Mouse (Mus musculus) lung, embryonic 15.5 days (tissue): ENCODE data around the gene Kyat3. TPM values are rescaled to one million over a fixed set of nuclear protein-coding genes. Genes with fewer than 3 reads are reported as not detected.
"Not testable (repeated sequence)": the region's sequence is repeated elsewhere in the genome, so short reads cannot be mapped to it uniquely, and the experiment has no call there.

Experiments
- ATAC-seq: fragments of 200-750 bp; cut with Nextera tagmentation; 2 replicates; pipeline ENCODE4 v1.8.0; 2017; ENCODE audit warnings: moderate number of reproducible peaks, borderline replicate concordance; ENCODE audit not compliant: low FRiP score, low TSS enrichment; ENCODE audit errors: extremely low read depth
- H3K27ac ChIP-seq: fragments of 300-500 bp; sonication (generic); 2 replicates; pipeline ENCODE4 v1.5.1; 2015; ENCODE audit warnings: moderate library complexity, mild to moderate bottlenecking, inconsistent platforms
- H3K27me3 ChIP-seq: fragments of 300-500 bp; sonication (generic); 2 replicates; pipeline ENCODE4 v1.6.1; 2015; ENCODE audit warnings: inconsistent platforms
- H3K36me3 ChIP-seq: fragments of 300-500 bp; sonication (generic); 2 replicates; pipeline ENCODE4 v1.6.1; 2015; ENCODE audit warnings: inconsistent platforms
- H3K4me1 ChIP-seq: fragments of 300-500 bp; sonication (generic); 2 replicates; pipeline ENCODE4 v1.6.1; 2015; ENCODE audit warnings: inconsistent platforms
- H3K4me2 ChIP-seq: fragments of 300-500 bp; sonication (generic); 2 replicates; pipeline ENCODE4 v1.6.1; 2015; ENCODE audit warnings: inconsistent platforms, mild to moderate bottlenecking, moderate library complexity
- H3K4me3 ChIP-seq: fragments of 300-500 bp; sonication (generic); 2 replicates; pipeline ENCODE4 v1.5.1; 2015; ENCODE audit warnings: mild to moderate bottlenecking, inconsistent platforms
- H3K9ac ChIP-seq: fragments of 300-500 bp; sonication (generic); 2 replicates; pipeline ENCODE4 v1.6.1; 2015; ENCODE audit warnings: inconsistent platforms
- H3K9me3 ChIP-seq: fragments of 300-500 bp; sonication (generic); 2 replicates; pipeline ENCODE4 v1.6.1; 2016; ENCODE audit warnings: inconsistent platforms
- WGBS: fragments of 180-500 bp; shearing (Covaris S2); methylation state at CpG from one replicate; pipeline ENCODE4 v1.1.7; 2015; 5-methylcytosine and 5-hydroxymethylcytosine counted together
- polyA plus RNA-seq: library from polyadenylated mRNA; unstranded; fragments of >200 nt; fragmentation: Nextera tagmentation; extraction: Ambion mirVana; gene quantifications from 2 replicates; pipeline ENCODE4 v1.2.1, GENCODE M21; 2015

Kyat3 gene
- polyA plus RNA-seq, 1 experiment from 2014 or later, result 16.1 TPM

DNA sequence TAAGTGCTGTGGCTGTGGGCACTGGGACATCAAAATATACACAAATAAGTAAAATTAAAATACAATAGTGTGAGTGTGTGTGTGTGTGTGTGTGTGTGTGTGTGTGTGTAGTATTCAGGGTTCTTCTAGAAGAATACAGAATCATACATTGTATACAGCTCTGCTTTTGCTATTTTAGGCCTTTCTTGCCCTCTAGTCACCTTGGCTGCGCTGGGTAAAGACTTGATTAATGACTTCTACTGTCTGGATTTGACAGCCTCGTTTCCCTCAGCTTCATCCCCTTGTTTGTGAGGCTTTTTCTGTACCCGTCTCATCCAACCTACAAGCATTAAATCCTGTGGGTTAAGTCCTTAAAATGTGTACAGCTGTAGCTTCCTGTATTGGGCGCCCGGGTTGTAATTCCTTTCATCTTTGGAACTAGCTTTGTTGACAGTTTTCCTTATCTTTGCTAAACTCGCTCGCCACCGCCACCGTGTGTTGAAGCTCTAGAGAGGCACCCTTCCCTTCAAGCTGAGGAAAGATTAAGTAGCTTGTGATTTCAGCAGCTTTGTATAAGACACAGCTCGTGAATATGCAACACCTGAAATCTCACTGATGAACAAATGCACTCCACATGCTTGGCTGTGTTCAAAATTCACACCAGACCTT, 9.6 kb downstream of the Kyat3 start:
- peak; percentile 25; the same call in 1 of the 2 replicates for ATAC-seq
- H3K36me3 ChIP-seq, result no peaks in the 10 kb centered on the region
- H3K4me3 ChIP-seq, result no peak overlapping the region
- no peaks in the 10 kb centered on the region for H3K4me1 ChIP-seq
- no peaks in the 10 kb centered on the region for H3K27me3 ChIP-seq
- H3K9ac ChIP-seq, result no peak overlapping the region
- no peaks in the 10 kb centered on the region for H3K9me3 ChIP-seq
- H3K4me2 ChIP-seq, result no peak overlapping the region
- H3K27ac ChIP-seq, result no peak overlapping the region
- WGBS, result 12% methylated on average over 10 of the region's 10 CpGs

- Histone ChIP-seq H3K4me3 (no peak overlapping the region), H3K4me2 (no peak overlapping the region), H3K36me3 (no peaks in the 10 kb centered on the region), H3K9me3 (no peaks in the 10 kb centered on the region), H3K9ac (no peak overlapping the region), H3K27ac (no peak overlapping the region), H3K4me1 (no peaks in the 10 kb centered on the region), H3K27me3 (no peaks in the 10 kb centered on the region)
- ATAC-seq, result no peak
- 85% methylated on average over 5 of the region's 5 CpGs for whole genome bisulfite sequencing
Observed at GRCm38 (mm10) chr3:142711372-142711771, 10.5 kb downstream of the Kyat3 start.

GRCm38 (mm10) chr3:142712401-142713040, 11.7 kb downstream of the Kyat3 start:
- ATAC-seq, H3K36me3 ChIP-seq, H3K27ac ChIP-seq, H3K9me3 ChIP-seq, H3K27me3 ChIP-seq, H3K4me3 ChIP-seq, H3K4me2 ChIP-seq, H3K4me1 ChIP-seq, H3K9ac ChIP-seq: not testable (repeated sequence)
- 94% methylated on average over 18 of the region's 18 CpGs for WGBS

DNA sequence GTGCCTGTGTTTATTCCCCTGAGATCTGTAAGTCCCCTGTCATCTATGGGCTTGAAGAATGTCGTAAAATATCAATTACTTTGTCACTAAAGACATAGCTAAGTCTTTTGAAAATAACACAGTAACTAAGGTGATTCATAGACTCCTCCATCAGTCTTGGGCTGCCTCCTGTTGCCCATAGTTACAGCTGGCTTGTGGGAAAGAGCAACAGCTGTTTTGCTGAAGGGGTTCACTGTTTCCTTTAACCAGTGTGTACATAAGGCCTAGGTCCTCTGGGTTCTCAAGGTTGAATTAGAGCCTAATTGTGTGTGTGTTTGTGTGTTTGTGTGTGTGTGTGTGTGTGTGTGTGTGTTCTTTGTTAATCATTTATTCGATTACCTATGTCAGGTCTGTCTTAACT, 24.6 kb downstream of the Kyat3 start:
- H3K4me3 ChIP-seq, result no peak overlapping the region
- H3K9ac ChIP-seq, result no peak overlapping the region
- no peaks in the 10 kb centered on the region for H3K27me3 ChIP-seq
- ATAC-seq, result no peak
- 77% methylated on average over 2 of the region's 2 CpGs for WGBS
- no peaks in the 10 kb centered on the region for H3K36me3 ChIP-seq
- H3K4me2 ChIP-seq, result no peak overlapping the region
- no peak overlapping the region for H3K27ac ChIP-seq
- no peaks in the 10 kb centered on the region for H3K9me3 ChIP-seq
- H3K4me1 ChIP-seq, result no peaks in the 10 kb centered on the region

DNA sequence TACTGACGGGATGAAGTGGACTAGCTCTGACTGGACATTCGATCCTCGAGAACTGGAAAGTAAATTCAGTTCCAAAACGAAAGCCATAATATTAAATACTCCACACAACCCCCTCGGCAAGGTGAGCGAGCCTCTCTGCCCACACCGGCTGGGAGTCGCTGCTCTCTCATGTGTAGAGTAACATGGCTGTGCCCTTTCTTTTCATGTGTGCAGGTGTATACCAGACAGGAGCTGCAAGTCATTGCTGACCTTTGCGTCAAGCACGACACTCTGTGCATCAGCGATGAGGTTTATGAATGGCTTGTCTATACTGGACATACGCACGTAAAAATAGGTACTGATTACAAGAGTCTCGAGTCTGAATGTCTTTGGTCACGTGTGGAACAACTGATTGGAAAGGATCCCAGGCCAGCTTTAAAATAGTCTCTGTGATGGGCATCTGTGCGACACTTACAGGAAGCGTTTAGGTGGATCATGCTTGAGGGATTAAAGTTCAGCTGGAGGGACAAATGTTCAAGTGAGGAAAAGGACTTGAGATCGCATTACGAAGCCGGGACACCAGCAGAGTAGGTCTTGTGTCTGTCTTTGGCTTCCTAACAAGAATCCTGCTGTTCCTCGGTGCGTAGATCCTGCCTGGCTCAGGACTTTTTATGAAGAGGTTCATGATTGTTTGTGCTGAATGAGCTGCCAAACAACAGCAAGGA, 25.3 kb downstream of the Kyat3 start:
- 83% methylated on average over 22 of the region's 22 CpGs for WGBS

DNA sequence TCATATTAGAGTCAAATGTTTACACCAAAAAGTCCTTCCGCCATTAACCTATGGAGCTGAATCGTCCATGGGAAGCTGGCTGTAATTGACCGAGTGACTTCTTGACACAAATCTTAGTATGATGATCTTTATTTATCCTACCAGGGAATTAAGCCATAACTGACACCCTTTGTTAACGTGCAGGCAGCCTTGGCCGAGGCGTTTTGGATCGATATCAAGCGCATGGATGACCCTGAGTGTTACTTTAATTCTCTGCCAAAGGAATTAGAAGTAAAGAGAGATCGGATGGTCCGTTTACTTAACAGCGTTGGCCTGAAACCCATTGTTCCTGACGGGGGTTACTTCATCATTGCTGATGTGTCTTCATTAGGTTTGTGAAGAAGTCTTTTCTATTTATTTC, 33.4 kb downstream of the Kyat3 start:
- WGBS, result 43% methylated on average over 12 of the region's 12 CpGs
- Histone ChIP-seq H3K4me2 (no peak overlapping the region), H3K9ac (no peak overlapping the region), H3K4me3 (no peak overlapping the region), H3K4me1 (no peaks in the 10 kb centered on the region), H3K27ac (no peak overlapping the region), H3K36me3 (no peaks in the 10 kb centered on the region), H3K27me3 (no peaks in the 10 kb centered on the region), H3K9me3 (no peaks in the 10 kb centered on the region)
- peak; percentile 76; the same call in 1 of the 2 replicates for ATAC-seq

More for the DNA sequence above, 25.3 kb downstream of the Kyat3 start:
- Histone ChIP-seq H3K9me3 (no peaks in the 10 kb centered on the region), H3K4me3 (no peak overlapping the region), H3K27me3 (no peaks in the 10 kb centered on the region), H3K27ac (no peak overlapping the region), H3K4me1 (no peaks in the 10 kb centered on the region), H3K9ac (no peak overlapping the region), H3K4me2 (no peak overlapping the region), H3K36me3 (no peaks in the 10 kb centered on the region)
- ATAC-seq, result no peak

- no peaks in the 10 kb centered on the region for H3K9me3 ChIP-seq
Observed at GRCm38 (mm10) chr3:142740896-142741295, 40.0 kb downstream of the Kyat3 start.

DNA sequence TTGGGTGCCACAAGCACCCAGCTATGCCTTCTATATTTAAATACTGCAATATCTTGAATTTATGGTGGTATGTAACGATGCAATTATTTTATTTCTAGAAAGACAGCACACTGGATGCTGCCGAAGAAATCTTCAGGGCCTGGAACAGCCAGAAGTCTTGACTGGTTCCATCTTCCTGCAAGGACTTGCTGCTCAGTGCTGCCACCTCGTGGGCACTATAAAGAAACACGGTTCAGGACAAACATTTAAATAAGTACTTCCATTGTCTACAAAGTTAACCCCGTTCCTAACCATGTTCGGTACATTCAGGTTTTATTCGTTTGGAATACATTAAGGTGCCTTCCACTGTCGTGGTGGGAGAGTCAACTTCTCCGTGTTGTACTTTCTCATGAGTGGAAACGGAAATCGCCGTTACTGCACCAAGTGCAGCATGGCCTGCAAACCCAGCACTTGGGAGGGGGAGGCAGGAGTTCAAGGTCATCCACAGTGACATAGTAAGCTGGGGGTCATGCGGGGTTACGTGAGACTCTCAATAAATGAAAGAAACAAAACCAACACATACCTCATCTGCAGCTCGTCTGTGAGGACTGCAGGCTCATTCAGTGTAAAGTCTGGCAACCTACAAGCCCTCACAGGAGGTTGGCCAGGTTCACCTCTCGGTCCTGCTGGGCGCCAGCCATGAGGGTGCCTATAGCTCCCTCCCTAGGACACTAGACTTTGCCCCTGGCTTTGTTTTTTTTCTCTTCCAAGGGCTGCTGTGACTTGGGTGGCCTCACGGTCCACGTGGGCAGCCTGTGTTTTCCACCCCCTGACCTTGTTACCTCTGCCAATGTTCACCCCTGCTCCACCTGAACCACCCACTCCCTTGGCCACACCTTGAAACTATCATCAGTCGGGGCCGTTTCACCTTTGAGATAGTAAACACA, 43.4 kb downstream of the Kyat3 start:
- Histone ChIP-seq H3K27me3 (no peaks in the 10 kb centered on the region), H3K4me3 (no peak overlapping the region), H3K9ac (no peak overlapping the region), H3K9me3 (no peaks in the 10 kb centered on the region), H3K4me1 (no peaks in the 10 kb centered on the region), H3K27ac (no peak overlapping the region), H3K36me3 (no peaks in the 10 kb centered on the region), H3K4me2 (no peak overlapping the region)
- ATAC-seq, result peak; percentile 19; the same call in 1 of the 2 replicates
- WGBS, result 60% methylated on average over 21 of the region's 21 CpGs

More at GRCm38 (mm10) chr3:142740896-142741295, 40.0 kb downstream of the Kyat3 start:
- H3K27me3 ChIP-seq, result no peaks in the 10 kb centered on the region
- H3K9ac ChIP-seq, result no peak overlapping the region
- no peak overlapping the region for H3K4me2 ChIP-seq
- H3K27ac ChIP-seq, result no peak overlapping the region
- no peaks in the 10 kb centered on the region for H3K36me3 ChIP-seq
- no peaks in the 10 kb centered on the region for H3K4me1 ChIP-seq
- ATAC-seq, result no peak
- 51% methylated on average over 7 of the region's 7 CpGs for WGBS
- H3K4me3 ChIP-seq, result no peak overlapping the region

DNA sequence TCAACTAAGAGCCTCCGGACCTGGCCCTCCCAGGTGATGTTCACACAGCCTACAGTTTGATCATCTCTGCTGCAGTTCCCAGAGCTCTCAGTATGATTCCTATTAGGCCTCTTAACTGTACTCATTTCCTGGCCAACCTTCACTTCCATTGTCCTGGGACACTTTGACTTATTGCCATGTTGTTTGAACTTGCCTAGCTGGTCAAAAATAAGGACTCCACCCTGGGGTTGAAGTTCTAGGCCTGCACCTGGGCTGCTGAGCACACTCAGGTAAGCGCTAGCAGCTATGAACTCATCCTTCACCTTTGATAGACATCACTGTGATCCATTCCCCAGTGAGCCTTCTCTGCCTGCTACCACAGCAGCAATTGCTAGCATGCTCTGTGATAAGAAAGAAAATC, 44.2 kb downstream of the Kyat3 start:
- no peak overlapping the region for H3K27ac ChIP-seq
- no peaks in the 10 kb centered on the region for H3K36me3 ChIP-seq
- no peak overlapping the region for H3K9ac ChIP-seq
- H3K4me2 ChIP-seq, result no peak overlapping the region
- no peaks in the 10 kb centered on the region for H3K9me3 ChIP-seq
- ATAC-seq, result no peak
- WGBS, result 96% methylated on average over 2 of the region's 2 CpGs
- H3K27me3 ChIP-seq, result no peaks in the 10 kb centered on the region
- H3K4me3 ChIP-seq, result no peak overlapping the region
- no peaks in the 10 kb centered on the region for H3K4me1 ChIP-seq

DNA sequence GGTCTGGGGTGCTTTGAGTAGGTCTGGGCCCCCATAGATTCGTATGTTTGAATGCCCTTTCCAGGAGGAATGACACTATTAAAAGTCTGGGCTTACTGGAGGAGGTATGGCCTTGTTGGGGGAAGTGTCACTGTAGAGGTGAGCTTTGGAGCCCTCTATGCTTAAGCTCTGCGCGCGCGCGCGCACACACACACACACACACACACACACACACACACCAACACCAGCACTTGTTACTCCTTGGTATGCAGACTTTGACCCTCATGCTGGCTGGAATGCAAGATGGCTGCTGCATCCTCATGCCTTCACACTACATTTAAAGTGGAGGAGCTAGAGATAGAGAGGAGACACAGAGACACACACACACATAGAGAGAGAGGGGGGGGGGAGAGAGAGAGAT, 46.8 kb downstream of the Kyat3 start:
- Histone ChIP-seq H3K4me2 (no peak overlapping the region), H3K27ac (no peak overlapping the region), H3K9me3 (no peaks in the 10 kb centered on the region), H3K36me3 (no peaks in the 10 kb centered on the region), H3K4me1 (no peaks in the 10 kb centered on the region), H3K4me3 (no peak overlapping the region), H3K27me3 (no peaks in the 10 kb centered on the region), H3K9ac (no peak overlapping the region)
- 92% methylated on average over 7 of the region's 7 CpGs for WGBS
- ATAC-seq, result no peak

GRCm38 (mm10) chr3:142749131-142749530, 48.3 kb downstream of the Kyat3 start:
- Histone ChIP-seq H3K27ac (no peak overlapping the region), H3K36me3 (no peaks in the 10 kb centered on the region), H3K27me3 (no peaks in the 10 kb centered on the region), H3K9ac (no peak overlapping the region), H3K9me3 (no peaks in the 10 kb centered on the region), H3K4me3 (no peak overlapping the region), H3K4me1 (no peaks in the 10 kb centered on the region), H3K4me2 (no peak overlapping the region)
- WGBS, result 76% methylated on average over 16 of the region's 16 CpGs
- no peak for ATAC-seq
